Mouse (Mus musculus) forebrain, embryonic 16.5 days (tissue): ENCODE data around the gene Dst. TPM values are rescaled to one million over a fixed set of nuclear protein-coding genes. Genes with fewer than 3 reads are reported as not detected.

Experiments used
- ATAC-seq: fragments of 200-750 bp; cut with Nextera tagmentation; 2 replicates; pipeline ENCODE4 v1.8.0; 2017; ENCODE audit warnings: mild to moderate bottlenecking, moderate library complexity
- H3K27ac ChIP-seq: fragments of 300-500 bp; sonication (generic); 2 replicates; pipeline ENCODE4 v1.5.1; 2014; ENCODE audit warnings: low read length, control low read depth
- H3K27me3 ChIP-seq: fragments of 300-500 bp; sonication (generic); replicated peaks from 2 replicates; pipeline ENCODE4 v1.6.1; 2014; ENCODE audit warnings: low read length; ENCODE audit not compliant: control insufficient read depth, insufficient read depth
- H3K36me3 ChIP-seq: fragments of 300-500 bp; sonication (generic); 2 replicates; pipeline ENCODE4 v1.6.1; 2014; ENCODE audit not compliant: control insufficient read depth, insufficient read depth
- H3K4me1 ChIP-seq: fragments of 300-500 bp; sonication (generic); replicated peaks from 2 replicates; pipeline ENCODE4 v1.6.1; 2014; ENCODE audit warnings: low read length; ENCODE audit not compliant: control insufficient read depth, insufficient read depth
- H3K4me2 ChIP-seq: fragments of 300-500 bp; sonication (generic); 2 replicates; pipeline ENCODE4 v1.6.1; 2014; ENCODE audit warnings: mild to moderate bottlenecking, low read length, control low read depth
- H3K4me3 ChIP-seq: fragments of 300-500 bp; sonication (generic); replicated peaks from 2 replicates; pipeline ENCODE4 v1.5.1; 2014; ENCODE audit warnings: mild to moderate bottlenecking, low read length, control low read depth
- H3K9ac ChIP-seq: fragments of 300-500 bp; sonication (generic); replicated peaks from 2 replicates; pipeline ENCODE4 v1.6.1; 2014; ENCODE audit warnings: low read depth, low read length, control low read depth
- H3K9me3 ChIP-seq: fragments of 300-500 bp; sonication (generic); 2 replicates; pipeline ENCODE4 v1.6.1; 2016; ENCODE audit warnings: low read length; ENCODE audit not compliant: control insufficient read depth
- WGBS: fragments of 180-500 bp; shearing (Covaris S2); extraction: QIAGEN DNeasy Blood & Tissue Kit; methylation state at CpG from one replicate; pipeline ENCODE4 v1.1.7; 2014; 5-methylcytosine and 5-hydroxymethylcytosine counted together
- polyA plus RNA-seq: library from polyadenylated mRNA; unstranded; fragments of >200 nt; fragmentation: Nextera tagmentation; extraction: Ambion mirVana; gene quantifications from 2 replicates; pipeline ENCODE4 v1.2.1, GENCODE M21; 2015

Gene Dst
- polyA plus RNA-seq, 1 experiment from 2014 or later: 41.2 TPM

DNA sequence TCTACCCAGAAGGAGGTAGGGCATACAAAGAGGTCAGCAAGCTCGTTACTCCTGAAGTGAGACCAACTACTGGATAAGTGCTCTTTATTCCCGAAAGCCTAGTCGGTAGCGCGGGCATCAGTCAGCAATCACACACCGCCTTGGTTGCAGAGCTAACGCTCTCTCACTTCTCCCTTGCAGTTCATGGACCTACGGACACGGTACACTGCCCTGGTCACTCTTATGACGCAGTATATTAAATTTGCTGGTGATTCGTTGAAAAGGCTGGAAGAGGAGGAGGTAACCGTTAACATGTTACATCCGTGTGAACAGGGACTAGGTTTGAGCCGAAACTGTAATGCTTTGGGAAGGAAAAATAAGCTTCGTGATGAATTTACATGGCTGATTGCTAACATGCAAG lies 266.5 kb downstream of the Dst start:
- no peak overlapping the region for H3K4me2 ChIP-seq
- H3K4me1 ChIP-seq: no peaks in the 10 kb centered on the region
- no peaks in the 10 kb centered on the region for H3K9me3 ChIP-seq
- H3K4me3 ChIP-seq: no peak overlapping the region
- H3K27me3 ChIP-seq: no peaks in the 10 kb centered on the region
- H3K27ac ChIP-seq: no peak overlapping the region
- H3K36me3 ChIP-seq: peaks cover 40% of the 10 kb centered on the region
- no peak overlapping the region for H3K9ac ChIP-seq
- 92% methylated on average over 15 of the region's 15 CpGs for WGBS
- ATAC-seq: no peak

DNA sequence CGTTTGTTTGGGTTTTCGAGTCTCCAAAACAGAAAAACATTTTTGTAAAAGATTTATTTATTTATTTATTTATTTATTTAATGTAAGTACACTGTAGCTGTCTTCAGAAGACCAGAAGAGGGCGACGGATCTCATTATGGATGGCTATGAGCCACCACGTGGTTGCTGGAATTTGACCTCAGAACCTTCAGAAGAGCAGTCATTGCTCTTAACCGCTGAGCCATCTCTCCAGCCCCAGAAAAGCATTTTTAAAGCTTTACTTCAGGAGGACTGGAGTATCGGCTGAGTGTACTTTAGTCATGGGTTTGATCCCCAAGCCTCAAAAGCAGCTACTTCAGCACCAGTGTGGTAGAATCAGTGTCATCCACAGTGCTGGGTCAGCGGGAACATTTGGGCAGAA lies 266.9 kb downstream of the Dst start:
- 88% methylated on average over 8 of the region's 8 CpGs for WGBS
- ATAC-seq: no peak
- H3K36me3 ChIP-seq: peaks cover 39% of the 10 kb centered on the region
- no peaks in the 10 kb centered on the region for H3K4me1 ChIP-seq
- H3K9me3 ChIP-seq: no peaks in the 10 kb centered on the region
- no peaks in the 10 kb centered on the region for H3K27me3 ChIP-seq
- no peak overlapping the region for H3K9ac ChIP-seq
- H3K27ac ChIP-seq: no peak overlapping the region
- H3K4me2 ChIP-seq: no peak overlapping the region
- H3K4me3 ChIP-seq: no peak overlapping the region

DNA sequence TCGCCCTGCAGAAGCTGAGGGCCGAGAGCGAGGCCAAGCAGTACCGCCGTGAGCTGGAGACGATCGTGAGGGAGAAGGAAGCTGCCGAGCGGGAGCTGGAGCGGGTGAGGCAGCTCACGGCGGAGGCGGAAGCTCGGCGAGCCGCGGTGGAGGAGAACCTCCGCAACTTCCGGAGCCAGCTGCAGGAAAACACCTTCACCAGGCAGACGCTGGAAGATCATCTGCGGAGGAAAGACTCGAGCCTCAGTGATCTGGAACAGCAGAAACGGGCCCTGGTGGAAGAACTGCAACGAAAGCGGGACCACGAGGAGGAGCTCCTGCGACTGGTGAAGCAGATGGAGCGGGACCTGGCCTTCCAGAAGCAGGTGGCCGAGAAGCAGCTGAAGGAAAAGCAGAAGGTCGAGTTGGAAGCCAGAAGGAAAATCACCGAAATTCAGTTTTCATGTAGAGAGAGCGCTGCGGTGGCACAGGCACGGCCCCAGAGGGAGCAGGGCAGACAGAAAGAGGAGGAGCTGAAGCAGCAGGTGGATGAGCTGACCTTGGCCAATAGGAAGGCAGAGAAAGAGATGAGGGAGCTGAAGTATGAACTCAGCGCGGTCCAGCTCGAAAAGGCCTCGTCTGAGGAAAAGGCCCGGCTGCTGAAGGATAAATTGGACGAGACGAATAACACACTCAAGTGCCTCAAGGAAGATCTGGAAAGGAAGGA lies 270.1 kb downstream of the Dst start:
- no peak for ATAC-seq
- peak overlapping the region; percentile 6; the same call in 1 of the 2 replicates for H3K4me3 ChIP-seq
- no peaks in the 10 kb centered on the region for H3K27me3 ChIP-seq
- H3K27ac ChIP-seq: no peak overlapping the region
- peaks cover 7% of the 10 kb centered on the region for H3K4me1 ChIP-seq
- H3K4me2 ChIP-seq: peak overlapping the region; percentile 10; the same call in 1 of the 2 replicates
- no peaks in the 10 kb centered on the region for H3K9me3 ChIP-seq
- WGBS: 88% methylated on average over 41 of the region's 41 CpGs
- H3K9ac ChIP-seq: no peak overlapping the region
- peaks cover 26% of the 10 kb centered on the region for H3K36me3 ChIP-seq

DNA sequence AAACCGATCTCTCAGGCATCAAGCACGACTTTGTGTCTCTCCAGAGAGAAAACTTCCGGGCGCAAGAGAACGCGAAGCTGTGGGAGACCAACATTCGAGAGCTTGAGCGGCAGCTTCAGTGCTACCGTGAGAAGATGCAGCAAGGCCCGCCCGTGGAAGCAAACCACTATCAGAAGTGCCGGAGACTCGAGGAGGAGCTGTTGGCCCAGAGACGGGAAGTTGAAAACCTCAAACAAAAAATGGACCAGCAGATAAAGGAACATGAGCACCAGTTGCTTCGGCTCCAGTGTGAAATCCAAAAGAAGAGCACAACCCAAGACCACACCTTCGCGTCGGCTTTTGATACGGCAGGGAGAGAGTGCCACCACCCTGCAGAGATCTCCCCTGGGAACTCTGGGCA lies 271.7 kb downstream of the Dst start:
- Histone ChIP-seq H3K9ac (no peak overlapping the region), H3K4me2 (no peak overlapping the region), H3K27me3 (no peaks in the 10 kb centered on the region), H3K4me3 (no peak overlapping the region), H3K4me1 (peaks cover 13% of the 10 kb centered on the region), H3K9me3 (no peaks in the 10 kb centered on the region), H3K36me3 (peaks cover 21% of the 10 kb centered on the region), H3K27ac (no peak overlapping the region)
- ATAC-seq: no peak
- 96% methylated on average over 19 of the region's 19 CpGs for WGBS

DNA sequence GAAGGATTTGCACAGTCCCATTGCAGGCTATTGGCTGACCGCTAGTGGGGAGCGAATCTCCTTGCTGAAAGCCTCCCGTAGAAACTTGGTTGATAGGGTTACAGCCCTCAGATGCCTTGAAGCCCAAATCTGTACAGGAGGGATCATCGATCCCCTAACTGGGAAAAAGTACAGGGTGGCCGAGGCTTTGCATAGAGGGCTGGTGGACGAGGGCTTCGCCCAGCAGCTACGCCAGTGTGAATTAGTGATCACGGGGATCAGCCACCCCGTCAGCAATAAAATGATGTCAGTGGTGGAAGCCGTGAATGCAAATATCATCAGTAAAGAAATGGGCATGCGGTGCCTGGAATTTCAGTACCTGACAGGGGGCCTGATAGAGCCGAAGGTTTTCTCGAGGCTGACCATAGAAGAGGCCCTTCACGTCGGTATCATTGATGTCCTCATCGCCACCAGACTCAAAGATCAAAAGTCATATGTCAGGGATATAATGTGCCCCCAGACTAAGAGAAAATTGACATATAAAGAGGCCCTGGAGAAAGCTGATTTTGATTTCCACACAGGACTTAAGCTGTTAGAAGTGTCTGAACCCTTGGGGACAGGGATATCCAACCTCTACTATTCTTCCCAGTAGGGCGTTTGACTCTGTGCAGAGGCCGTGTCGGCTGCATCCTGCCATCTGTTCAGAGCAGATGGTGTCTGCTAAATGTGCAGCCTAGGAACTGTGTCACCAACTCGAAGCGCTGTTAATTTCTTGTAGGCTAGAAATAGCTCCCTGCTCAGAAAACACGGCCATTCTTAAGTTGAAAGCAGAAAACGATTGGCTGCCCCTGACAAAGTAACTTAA lies 274.6 kb downstream of the Dst start:
- H3K9ac ChIP-seq: no peak overlapping the region

DNA sequence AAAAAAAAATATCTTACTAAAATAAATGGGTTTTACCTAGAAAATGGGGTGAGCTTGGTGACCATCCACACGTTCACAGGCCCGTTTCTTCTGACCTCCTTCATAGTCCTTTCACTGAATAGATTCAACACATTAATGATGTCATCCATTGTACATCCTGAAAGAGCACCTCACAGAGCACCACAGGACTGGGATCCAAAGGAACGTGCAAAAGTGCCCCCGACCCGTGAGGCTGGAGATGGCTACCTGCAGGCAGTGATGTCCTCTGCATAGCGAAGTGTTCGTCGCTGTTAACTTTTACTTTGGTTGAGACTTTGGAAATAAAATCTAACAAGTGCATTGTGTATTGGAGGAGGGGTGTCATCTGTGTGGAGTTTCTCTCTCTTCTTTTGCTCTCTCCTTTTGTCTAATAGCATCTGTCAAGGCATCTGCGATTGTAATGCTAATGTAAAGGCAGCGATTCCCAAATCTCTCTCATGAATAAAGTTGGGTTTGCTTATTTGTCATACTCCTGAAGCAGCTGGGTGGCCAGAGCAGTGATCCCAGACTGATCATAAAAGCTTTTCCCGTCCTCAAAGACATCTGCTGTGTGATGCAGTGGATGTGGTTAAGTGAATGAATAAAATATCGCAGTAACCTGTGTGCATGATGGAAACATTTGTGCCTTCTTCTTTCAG lies 275.4 kb downstream of the Dst start:
- Histone ChIP-seq H3K36me3 (peaks cover 17% of the 10 kb centered on the region; the same call in 1 of the 2 replicates), H3K9me3 (no peaks in the 10 kb centered on the region), H3K9ac (no peak overlapping the region), H3K27me3 (no peaks in the 10 kb centered on the region), H3K4me2 (no peak overlapping the region), H3K27ac (no peak overlapping the region), H3K4me3 (no peak overlapping the region), H3K4me1 (peaks cover 13% of the 10 kb centered on the region)
- ATAC-seq: peak; percentile 62
- WGBS: 56% methylated on average over 12 of the region's 12 CpGs

More for the DNA sequence above, 274.6 kb downstream of the Dst start:
- no peak overlapping the region for H3K4me3 ChIP-seq
- H3K4me1 ChIP-seq: peaks cover 13% of the 10 kb centered on the region
- no peaks in the 10 kb centered on the region for H3K9me3 ChIP-seq
- H3K27me3 ChIP-seq: no peaks in the 10 kb centered on the region
- 74% methylated on average over 24 of the region's 24 CpGs for WGBS
- no peak overlapping the region for H3K4me2 ChIP-seq
- peak; percentile 82 for ATAC-seq
- no peak overlapping the region for H3K27ac ChIP-seq
- peaks cover 23% of the 10 kb centered on the region for H3K36me3 ChIP-seq

DNA sequence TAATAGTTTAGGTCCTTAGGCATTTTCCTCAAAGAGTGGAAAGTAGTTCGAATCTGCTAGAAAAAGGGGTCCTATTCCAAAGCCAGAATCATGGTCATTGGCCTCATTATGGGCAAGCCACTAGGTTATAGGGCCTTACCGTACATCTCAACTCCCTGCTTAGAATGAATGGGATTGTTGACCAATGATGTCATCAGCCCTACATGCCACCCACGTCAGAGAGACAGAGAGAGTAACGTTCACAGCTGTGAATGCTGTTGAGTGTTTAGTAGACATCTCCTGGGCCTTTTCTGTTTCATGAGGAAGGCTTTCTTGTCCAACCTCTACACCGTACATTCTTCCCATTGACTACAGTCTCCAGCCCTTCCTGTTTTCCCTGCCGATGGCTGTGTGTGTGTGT lies 276.2 kb downstream of the Dst start:
- Histone ChIP-seq H3K27ac (no peak overlapping the region), H3K27me3 (no peaks in the 10 kb centered on the region), H3K4me1 (peaks cover 13% of the 10 kb centered on the region), H3K9ac (no peak overlapping the region), H3K9me3 (no peaks in the 10 kb centered on the region), H3K4me2 (no peak overlapping the region), H3K36me3 (peaks cover 15% of the 10 kb centered on the region; the same call in 1 of the 2 replicates), H3K4me3 (no peak overlapping the region)
- no peak for ATAC-seq
- WGBS: 60% methylated on average over 6 of the region's 6 CpGs

DNA sequence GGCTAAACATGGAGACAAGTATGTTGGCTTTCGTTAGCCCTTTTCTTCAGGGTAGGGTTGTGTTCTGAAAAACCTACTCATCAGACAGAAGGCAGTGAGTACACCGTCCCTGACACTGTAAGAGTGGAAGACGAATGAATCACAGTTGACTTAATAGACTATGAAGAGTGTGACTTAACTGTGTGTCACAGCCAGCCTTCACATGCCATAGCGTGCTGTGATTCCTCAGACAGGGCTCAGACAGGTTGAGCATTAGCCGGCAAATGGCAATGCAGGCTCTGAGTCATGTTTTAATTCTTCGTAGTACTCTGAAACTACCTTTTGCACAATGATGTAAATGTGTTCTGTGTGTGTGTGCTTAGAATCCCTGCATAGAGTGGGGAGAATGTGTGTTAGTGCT lies 278.0 kb downstream of the Dst start:
- Histone ChIP-seq H3K27ac (no peak overlapping the region), H3K9ac (no peak overlapping the region), H3K27me3 (no peaks in the 10 kb centered on the region), H3K9me3 (no peaks in the 10 kb centered on the region), H3K4me3 (no peak overlapping the region), H3K4me2 (no peak overlapping the region), H3K36me3 (peaks cover 6% of the 10 kb centered on the region; the same call in 1 of the 2 replicates), H3K4me1 (peaks cover 13% of the 10 kb centered on the region)
- 90% methylated on average over 6 of the region's 6 CpGs for WGBS
- ATAC-seq: no peak

DNA sequence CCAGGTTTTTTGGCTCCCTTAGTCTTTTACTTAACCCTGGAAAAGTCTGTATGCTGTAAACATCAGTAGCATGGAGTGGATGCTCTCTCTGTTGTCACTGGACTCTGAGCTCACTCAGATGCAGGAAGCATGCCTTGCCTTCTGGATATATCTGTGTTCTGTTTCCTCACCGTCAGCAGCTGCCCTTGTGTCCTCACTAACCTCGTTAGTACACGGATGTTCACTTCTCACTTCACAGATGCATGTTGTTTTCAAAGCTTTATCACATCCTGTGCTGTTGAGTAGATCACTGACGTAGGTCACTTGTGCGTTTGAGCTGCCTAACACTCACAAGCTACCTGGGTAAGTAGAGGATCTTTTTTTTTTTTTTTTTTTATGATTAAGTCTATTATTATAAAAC lies 279.5 kb downstream of the Dst start:
- Histone ChIP-seq H3K27me3 (no peaks in the 10 kb centered on the region), H3K4me1 (peaks cover 11% of the 10 kb centered on the region), H3K27ac (no peak overlapping the region), H3K9ac (no peak overlapping the region), H3K4me3 (no peak overlapping the region), H3K36me3 (peaks cover 10% of the 10 kb centered on the region; the same call in 1 of the 2 replicates), H3K4me2 (no peak overlapping the region), H3K9me3 (no peaks in the 10 kb centered on the region)
- 61% methylated on average over 5 of the region's 5 CpGs for WGBS
- no peak for ATAC-seq
